Mouse (Mus musculus) cerebellum, adult 2 months (tissue): ENCODE results near the gene Cops4.

Experiments
- CTCF ChIP-seq: fragments of 200-500 bp; IDR thresholded peaks from 2 replicates; pipeline ENCODE4 v1.5.1; 2011; ENCODE audit warnings: low read depth, mild to moderate bottlenecking, control low read depth, low read length, moderate library complexity, borderline replicate concordance; ENCODE audit not compliant: insufficient read depth
- POLR2A ChIP-seq: fragments of 200-500 bp; IDR thresholded peaks from 2 replicates; pipeline ENCODE4 v1.6.1; 2011; ENCODE audit warnings: low read length, control low read depth, borderline replicate concordance; ENCODE audit not compliant: insufficient read depth

DNA sequence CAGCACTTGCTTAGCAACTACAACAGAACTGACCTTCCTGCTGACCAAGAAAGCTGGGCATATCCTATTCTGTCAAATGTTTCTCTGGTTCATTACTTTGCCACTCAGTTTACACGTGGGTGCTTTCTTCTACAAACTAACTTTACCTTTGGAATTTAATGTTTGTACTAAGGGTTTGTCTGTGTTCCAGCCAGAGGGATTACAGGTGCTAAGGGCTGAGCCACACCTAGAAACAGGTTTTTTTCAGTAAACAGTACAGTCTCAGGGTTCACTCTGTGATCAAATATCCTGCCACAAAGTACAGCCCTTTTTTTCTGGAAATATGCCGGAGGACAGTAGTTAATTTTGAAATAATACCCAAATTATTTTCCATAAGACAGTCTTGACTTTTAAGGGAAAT, 30.1 kb downstream of the Cops4 start:
- TF ChIP-seq POLR2A, result no peak
- TF ChIP-seq CTCF, result no peak
